Mouse (Mus musculus) C2C12 (cell line): Measurements from ENCODE around the gene Grm7. TPM values are rescaled to one million over a fixed set of nuclear protein-coding genes. Genes with fewer than 3 reads are reported as not detected.

Source experiments
- H3K27me3 ChIP-seq: one replicate; pipeline ENCODE4 v1.6.1; 2011; ENCODE audit not compliant: control insufficient read depth, insufficient read depth, insufficient read length
- H3K36me3 ChIP-seq: one replicate; pipeline ENCODE4 v1.6.1; 2011; ENCODE audit not compliant: control insufficient read depth, insufficient read depth
- H3K4me3 ChIP-seq: one replicate; pipeline ENCODE4 v1.5.1; 2011; ENCODE audit warnings: mild to moderate bottlenecking, control low read depth; ENCODE audit not compliant: poor library complexity, insufficient read depth, severe bottlenecking
- H3K79me2 ChIP-seq: one replicate; pipeline ENCODE4 v1.6.1; 2011; ENCODE audit not compliant: control insufficient read depth, insufficient read depth
- H3K79me3 ChIP-seq: one replicate; pipeline ENCODE4 v1.6.1; 2011; ENCODE audit warnings: low read depth, control low read depth
- H3ac ChIP-seq: one replicate; pipeline ENCODE3; 2011; ENCODE audit warnings: low read depth; ENCODE audit not compliant: control insufficient read depth, insufficient read length
- CEBPB ChIP-seq: IDR thresholded peaks from one replicate; pipeline ENCODE4 v1.6.1; 2011; ENCODE audit warnings: low read depth, mild to moderate bottlenecking, control low read depth, moderate library complexity
- CTCF ChIP-seq: IDR thresholded peaks from one replicate; pipeline ENCODE4 v1.5.1; 2011; ENCODE audit not compliant: control insufficient read depth, insufficient read depth, insufficient read length
- FOSL1 ChIP-seq: IDR thresholded peaks from one replicate; pipeline ENCODE4 v1.8.0; 2011; ENCODE audit warnings: mild to moderate bottlenecking, low read length; ENCODE audit not compliant: poor library complexity, insufficient read depth, severe bottlenecking
- MAX ChIP-seq: IDR thresholded peaks from one replicate; pipeline ENCODE4 v1.6.1; 2011; ENCODE audit warnings: mild to moderate bottlenecking, control low read depth
- MYOD1 ChIP-seq: IDR thresholded peaks from one replicate; pipeline ENCODE4 v1.6.1; 2011; ENCODE audit warnings: low read depth; ENCODE audit not compliant: control insufficient read depth, insufficient read length
- MYOG ChIP-seq: IDR thresholded peaks from one replicate; pipeline ENCODE4 v1.6.1; 2011; ENCODE audit not compliant: control insufficient read depth, insufficient read length; ENCODE audit errors: extremely low read depth
- USF1 ChIP-seq: IDR thresholded peaks from one replicate; pipeline ENCODE4 v1.6.1; 2011; ENCODE audit warnings: low read depth, mild to moderate bottlenecking, control low read depth, moderate library complexity
- polyA plus RNA-seq: library from polyadenylated mRNA; unstranded; fragments of >200 nt; fragmentation: generic; extraction: Trizol; gene quantifications from one replicate; pipeline ENCODE4 v1.2.1, GENCODE M21; 2012; ENCODE audit warnings: missing spikeins

Gene Grm7
- polyA plus RNA-seq, 1 experiment = 0.78 TPM

- H3K4me3 ChIP-seq = no peak overlapping the region
- no peaks in the 10 kb centered on the region for H3K36me3 ChIP-seq
- no peak overlapping the region for H3ac ChIP-seq
- no peaks in the 10 kb centered on the region for H3K79me2 ChIP-seq
- TF ChIP-seq FOSL1 (no peak), MYOG (no peak), MAX (no peak), CEBPB (no peak), MYOD1 (no peak), USF1 (no peak)
- no peaks in the 10 kb centered on the region for H3K79me3 ChIP-seq
- no peaks in the 10 kb centered on the region for H3K27me3 ChIP-seq
Measured at GRCm38 (mm10) chr6:111486081-111486480, 840.7 kb downstream of the Grm7 start.

DNA sequence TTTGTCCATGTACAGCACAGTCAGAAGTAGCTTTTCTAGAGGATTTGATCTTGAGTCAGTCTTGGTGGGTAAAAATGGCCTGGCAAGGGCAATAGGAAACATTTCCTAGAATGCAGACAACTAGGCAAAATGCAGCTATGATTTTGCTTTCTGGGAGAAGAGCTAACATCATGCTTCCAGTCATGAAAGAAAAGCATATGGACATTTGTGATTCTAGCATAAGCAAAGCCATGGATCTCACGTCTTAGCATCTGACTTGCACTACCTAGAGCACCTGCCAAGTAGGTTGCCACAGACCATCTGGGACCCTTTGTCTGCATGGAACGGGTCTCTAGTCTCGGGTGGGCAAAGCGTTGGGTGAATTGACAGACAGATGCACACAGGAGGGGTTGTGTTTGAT lies 842.2 kb downstream of the Grm7 start:
- TF ChIP-seq CTCF (no peak), MYOG (no peak), FOSL1 (no peak)
- no peaks in the 10 kb centered on the region for H3K79me2 ChIP-seq

DNA sequence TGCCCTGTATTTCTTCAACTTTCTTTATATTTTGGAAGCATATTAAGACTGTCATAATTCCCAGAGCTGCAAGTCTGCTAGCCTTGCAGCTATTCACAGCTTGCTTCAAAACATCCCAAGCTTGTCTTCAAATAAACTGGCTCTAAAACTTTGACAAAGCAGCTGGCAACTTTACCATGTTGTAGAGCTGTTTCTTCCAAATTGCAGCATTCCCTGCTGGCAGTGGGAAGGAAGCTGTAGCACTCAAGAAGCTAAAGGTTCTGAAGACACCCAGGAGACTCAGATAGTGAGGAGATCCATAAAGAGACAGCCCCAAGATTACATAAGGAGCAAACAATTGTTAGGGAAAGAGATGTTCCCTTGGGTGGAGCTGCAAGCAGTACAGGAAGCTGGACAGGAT lies 846.8 kb downstream of the Grm7 start:
- TF ChIP-seq MYOD1 = no peak
- no peak for TF ChIP-seq CTCF
- no peak for TF ChIP-seq FOSL1
- TF ChIP-seq USF1 = no peak
- no peak for TF ChIP-seq MAX
- TF ChIP-seq MYOG = no peak
- no peak for TF ChIP-seq CEBPB
- Histone ChIP-seq H3K36me3 (no peaks in the 10 kb centered on the region), H3K79me3 (no peaks in the 10 kb centered on the region), H3ac (no peak overlapping the region), H3K79me2 (no peaks in the 10 kb centered on the region), H3K4me3 (no peak overlapping the region), H3K27me3 (no peaks in the 10 kb centered on the region)

More for the DNA sequence above, 842.2 kb downstream of the Grm7 start:
- Histone ChIP-seq H3K79me3 (no peaks in the 10 kb centered on the region), H3K4me3 (no peak overlapping the region), H3ac (no peak overlapping the region), H3K36me3 (no peaks in the 10 kb centered on the region), H3K27me3 (no peaks in the 10 kb centered on the region)

GRCm38 (mm10) chr6:111499542-111499941 lies 854.2 kb downstream of the Grm7 start:
- H3K36me3 ChIP-seq = no peaks in the 10 kb centered on the region
- no peak overlapping the region for H3ac ChIP-seq
- no peaks in the 10 kb centered on the region for H3K27me3 ChIP-seq
- no peaks in the 10 kb centered on the region for H3K79me2 ChIP-seq
- no peak overlapping the region for H3K4me3 ChIP-seq
- H3K79me3 ChIP-seq = no peaks in the 10 kb centered on the region
- TF ChIP-seq USF1 (no peak), CEBPB (no peak), MYOD1 (no peak)

DNA sequence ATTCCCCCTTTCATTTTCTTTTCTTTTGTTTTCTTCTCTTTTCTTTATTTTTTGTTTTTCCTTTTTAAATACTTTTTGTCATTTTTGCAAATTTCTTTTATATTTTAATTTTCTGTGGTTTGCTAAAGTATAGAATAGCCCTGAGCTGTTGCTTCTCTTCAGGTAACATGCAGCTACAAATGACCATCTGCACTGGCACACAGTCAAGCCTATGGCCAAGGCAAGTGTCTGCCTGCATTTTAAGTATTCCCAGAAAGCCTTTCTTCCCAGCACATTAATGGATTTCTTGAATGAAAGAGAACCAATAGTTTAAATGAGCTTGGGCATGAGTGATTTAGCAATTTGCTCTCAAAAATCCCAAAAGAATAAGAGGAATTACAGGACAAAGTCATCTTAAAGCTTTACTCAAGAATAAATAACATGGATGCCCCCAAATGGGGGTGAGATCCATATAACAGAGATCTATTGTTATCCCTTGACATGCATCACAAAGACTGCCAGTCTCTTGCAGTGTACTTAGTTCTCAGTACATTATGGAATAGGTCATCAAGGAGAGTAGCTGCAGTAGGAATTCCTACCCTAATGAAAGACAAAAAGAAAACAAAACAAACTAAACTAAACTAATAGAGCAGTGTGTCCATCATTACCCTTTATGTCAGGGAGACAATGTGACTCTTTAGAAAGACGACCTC lies 865.5 kb downstream of the Grm7 start:
- no peak for TF ChIP-seq CTCF
- TF ChIP-seq FOSL1 = no peak
- TF ChIP-seq MYOD1 = no peak
- TF ChIP-seq MAX = no peak
- TF ChIP-seq MYOG = no peak
- TF ChIP-seq USF1 = no peak
- TF ChIP-seq CEBPB = no peak
- Histone ChIP-seq H3K27me3 (no peaks in the 10 kb centered on the region), H3K36me3 (no peaks in the 10 kb centered on the region), H3ac (no peak overlapping the region), H3K4me3 (no peak overlapping the region), H3K79me2 (no peaks in the 10 kb centered on the region), H3K79me3 (no peaks in the 10 kb centered on the region)

DNA sequence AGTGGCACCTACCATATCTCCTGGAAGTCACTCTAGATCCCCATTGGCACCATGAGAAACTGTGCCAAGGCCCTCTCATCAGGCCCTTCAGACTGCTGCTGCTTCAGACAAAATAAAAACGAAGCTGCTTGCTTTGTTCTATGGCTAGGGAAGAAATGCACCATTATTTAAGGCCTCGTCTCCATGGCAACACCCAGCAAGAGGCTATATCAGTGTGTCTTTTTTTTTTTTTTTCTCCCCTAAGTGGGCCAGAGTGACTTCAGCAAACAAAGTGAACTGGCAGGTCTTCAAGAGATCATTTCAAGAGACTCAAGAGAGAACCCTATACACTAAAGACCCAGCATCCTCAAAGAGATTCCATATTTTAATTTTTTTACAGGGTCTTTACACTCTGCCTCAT lies 867.0 kb downstream of the Grm7 start:
- H3ac ChIP-seq = no peak overlapping the region
- no peaks in the 10 kb centered on the region for H3K27me3 ChIP-seq
- no peak for TF ChIP-seq USF1
- no peak for TF ChIP-seq MYOG
- no peak for TF ChIP-seq CTCF
- no peak for TF ChIP-seq FOSL1
- no peak for TF ChIP-seq MAX
- TF ChIP-seq CEBPB = no peak
- no peak for TF ChIP-seq MYOD1
- no peaks in the 10 kb centered on the region for H3K79me3 ChIP-seq
- no peaks in the 10 kb centered on the region for H3K36me3 ChIP-seq
- no peaks in the 10 kb centered on the region for H3K79me2 ChIP-seq
- H3K4me3 ChIP-seq = no peak overlapping the region
